Mouse (Mus musculus) liver, embryonic 13.5 days (tissue): ENCODE data around the gene Card6. TPM values are rescaled to one million over a fixed set of nuclear protein-coding genes. Genes with fewer than 3 reads are reported as not detected.
A peak's percentile ranks its signal among the peaks of the same experiment; 100 is the strongest.

Source experiments
- ATAC-seq: fragments of 200-750 bp; cut with Nextera tagmentation; 2 replicates; pipeline ENCODE4 v1.8.0; 2017; ENCODE audit warnings: low read depth, mild to moderate bottlenecking, moderate number of reproducible peaks, moderate library complexity
- DNase-seq: peaks from one replicate; pipeline ENCODE4 v3.0.0; 2022
- H3K27ac ChIP-seq: fragments of 300-500 bp; sonication (generic); 2 replicates; pipeline ENCODE4 v1.5.1; 2015; ENCODE audit warnings: moderate library complexity, mild to moderate bottlenecking, inconsistent platforms
- H3K27me3 ChIP-seq: fragments of 300-500 bp; sonication (generic); 2 replicates; pipeline ENCODE4 v1.6.1; 2015; ENCODE audit warnings: mild to moderate bottlenecking, inconsistent platforms
- H3K36me3 ChIP-seq: fragments of 300-500 bp; sonication (generic); 2 replicates; pipeline ENCODE4 v1.6.1; 2015; ENCODE audit warnings: mild to moderate bottlenecking, inconsistent platforms
- H3K4me1 ChIP-seq: fragments of 300-500 bp; sonication (generic); replicated peaks from 2 replicates; pipeline ENCODE4 v1.6.1; 2015; ENCODE audit warnings: inconsistent platforms
- H3K4me2 ChIP-seq: fragments of 300-500 bp; sonication (generic); 2 replicates; pipeline ENCODE4 v1.6.1; 2015; ENCODE audit warnings: inconsistent platforms, mild to moderate bottlenecking, moderate library complexity
- H3K4me3 ChIP-seq: fragments of 300-500 bp; sonication (generic); replicated peaks from 2 replicates; pipeline ENCODE4 v1.5.1; 2015; ENCODE audit warnings: mild to moderate bottlenecking, inconsistent platforms
- H3K9ac ChIP-seq: fragments of 300-500 bp; sonication (generic); 2 replicates; pipeline ENCODE4 v1.6.1; 2015; ENCODE audit warnings: mild to moderate bottlenecking, inconsistent platforms
- H3K9me3 ChIP-seq: fragments of 300-500 bp; sonication (generic); replicated peaks from 2 replicates; pipeline ENCODE4 v1.6.1; 2016; ENCODE audit warnings: inconsistent platforms
- WGBS: fragments of 180-500 bp; shearing (Covaris S2); methylation state at CpG from one replicate; pipeline ENCODE4 v1.1.7; 2015; ENCODE audit not compliant: insufficient replicate concordance; 5-methylcytosine and 5-hydroxymethylcytosine counted together
- polyA plus RNA-seq: library from polyadenylated mRNA; unstranded; fragments of >200 nt; fragmentation: Nextera tagmentation; extraction: Ambion mirVana; gene quantifications from 2 replicates; pipeline ENCODE4 v1.2.1, GENCODE M21; 2015

Card6 gene
- 0.41 and 0.98 TPM in 2 replicates for polyA plus RNA-seq

DNA sequence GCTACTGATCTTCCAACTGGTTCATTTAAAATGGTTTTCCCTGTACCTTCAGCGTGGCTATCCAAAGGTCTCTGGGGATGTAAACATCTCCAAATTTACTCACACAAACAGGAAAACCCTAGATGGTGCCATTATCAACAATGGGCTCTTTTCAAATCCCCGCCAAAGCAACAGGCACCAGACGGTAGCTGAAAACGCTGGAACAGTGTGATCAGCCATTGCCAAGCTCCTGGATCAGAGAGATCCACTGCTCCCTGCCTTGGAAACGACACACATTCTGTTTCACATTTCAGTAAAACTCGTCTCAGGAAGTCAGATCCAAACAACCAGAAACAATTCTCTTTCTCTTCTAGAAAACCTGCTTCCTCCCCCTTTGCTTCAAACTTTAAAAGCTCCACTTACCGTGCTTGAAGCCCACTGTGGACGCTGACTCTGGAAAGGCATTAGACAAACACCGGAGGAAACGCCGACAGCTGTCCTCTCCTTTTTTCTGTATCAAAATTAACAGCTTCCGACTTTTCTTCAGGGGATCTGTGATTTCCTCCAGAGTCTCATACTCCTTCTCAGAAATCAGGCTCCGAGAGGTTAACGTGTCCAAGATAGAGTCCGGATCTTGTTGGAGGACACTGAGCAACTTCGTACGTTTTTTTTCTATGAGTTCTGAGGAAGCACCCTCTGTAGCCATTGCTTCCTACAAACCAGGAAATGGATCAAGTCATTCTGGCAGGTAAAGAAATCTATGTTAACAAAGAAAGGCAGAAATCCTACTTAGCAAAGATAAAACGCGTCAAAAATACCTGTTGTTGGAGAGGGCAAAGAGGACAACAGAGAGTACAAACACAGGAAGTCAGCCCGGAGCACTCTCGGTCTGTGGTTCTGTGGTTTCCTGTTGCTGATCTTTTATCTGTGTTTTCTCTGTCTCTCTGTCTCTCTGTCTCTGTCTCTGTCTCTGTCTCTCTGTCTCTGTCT, at the start of gene Card6:
TSS of gene Card6 (minus strand) at position 854 of the 969 bp plus-strand sequence.
- no peaks in the 10 kb centered on the region for H3K36me3 ChIP-seq
- H3K9ac ChIP-seq = peak within 1 kb of the TSS; percentile 49
- ATAC-seq (no peak), DNase-seq (no peak)
- peak within 1 kb of the TSS; percentile 20; the same call in 1 of the 2 replicates for H3K27ac ChIP-seq
- no peaks in the 10 kb centered on the region for H3K9me3 ChIP-seq
- H3K4me3 ChIP-seq = peak within 1 kb of the TSS; percentile 44
- peaks cover 23% of the 10 kb centered on the region for H3K4me1 ChIP-seq
- peak within 1 kb of the TSS; percentile 51 for H3K4me2 ChIP-seq
- WGBS = 6% methylated on average over 21 of the region's 21 CpGs
- peaks cover 23% of the 10 kb centered on the region for H3K27me3 ChIP-seq

DNA sequence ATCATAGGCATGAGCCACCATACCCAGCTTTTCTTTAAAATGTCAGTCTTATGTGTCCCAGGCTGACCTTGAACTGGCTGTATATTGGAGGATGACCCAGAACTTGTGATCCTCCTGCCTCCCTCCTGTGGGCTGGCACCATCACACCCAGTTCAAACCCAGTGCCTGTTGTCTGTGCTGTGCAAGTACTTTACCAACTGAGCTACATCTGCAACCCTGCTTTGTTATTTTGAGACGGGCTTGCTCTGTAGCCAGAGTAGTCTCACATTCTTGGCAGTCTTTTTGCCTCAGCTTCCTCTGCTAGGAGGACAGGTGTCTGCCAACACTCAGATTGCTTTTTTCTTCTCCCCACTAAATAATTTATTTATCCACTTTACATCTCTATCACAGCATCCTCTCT, 49.0 kb upstream of the Card6 start:
- H3K27ac ChIP-seq = 0 out of 2 replicates have a peak overlapping the region, but pooled peaks have one; percentile 7
- ATAC-seq (peak; percentile 19; the same call in 1 of the 2 replicates), DNase-seq (no peak)
- H3K4me1 ChIP-seq = peaks cover 62% of the 10 kb centered on the region
- no peak overlapping the region for H3K9ac ChIP-seq
- H3K27me3 ChIP-seq = no peaks in the 10 kb centered on the region
- H3K4me3 ChIP-seq = no peak overlapping the region
- 75% methylated on average over 1 of the region's 1 CpGs for WGBS
- H3K9me3 ChIP-seq = no peaks in the 10 kb centered on the region
- peaks cover 27% of the 10 kb centered on the region for H3K36me3 ChIP-seq
- H3K4me2 ChIP-seq = no peak overlapping the region

DNA sequence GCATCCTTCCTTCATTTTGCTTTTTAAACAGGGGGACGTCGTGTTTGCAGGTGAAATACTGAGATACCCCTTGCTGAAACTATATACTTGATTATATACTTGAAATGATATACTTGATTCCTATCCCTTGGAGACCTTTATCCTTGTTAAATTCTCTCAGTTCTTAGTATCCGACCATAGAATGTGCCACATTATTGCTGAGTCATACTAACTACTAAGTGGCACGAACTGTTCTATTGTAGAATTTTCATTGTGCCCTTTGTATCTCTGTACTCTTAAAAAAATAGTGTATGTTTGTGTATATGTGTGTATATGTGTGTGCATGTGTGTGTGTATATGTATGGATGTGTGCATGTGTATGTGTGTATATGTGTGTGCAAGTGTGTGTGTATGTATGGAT, 48.0 kb upstream of the Card6 start:
- no peak overlapping the region for H3K4me2 ChIP-seq
- H3K27ac ChIP-seq = 0 out of 2 replicates have a peak overlapping the region, but pooled peaks have one; percentile 47
- peaks cover 19% of the 10 kb centered on the region for H3K36me3 ChIP-seq
- DNase-seq (no peak), ATAC-seq (0 out of 2 replicates have a peak, but pooled peaks have one; percentile 22)
- no peaks in the 10 kb centered on the region for H3K9me3 ChIP-seq
- no peak overlapping the region for H3K9ac ChIP-seq
- H3K27me3 ChIP-seq = no peaks in the 10 kb centered on the region
- WGBS = 59% methylated on average over 4 of the region's 4 CpGs
- no peak overlapping the region for H3K4me3 ChIP-seq
- peaks cover 70% of the 10 kb centered on the region for H3K4me1 ChIP-seq

DNA sequence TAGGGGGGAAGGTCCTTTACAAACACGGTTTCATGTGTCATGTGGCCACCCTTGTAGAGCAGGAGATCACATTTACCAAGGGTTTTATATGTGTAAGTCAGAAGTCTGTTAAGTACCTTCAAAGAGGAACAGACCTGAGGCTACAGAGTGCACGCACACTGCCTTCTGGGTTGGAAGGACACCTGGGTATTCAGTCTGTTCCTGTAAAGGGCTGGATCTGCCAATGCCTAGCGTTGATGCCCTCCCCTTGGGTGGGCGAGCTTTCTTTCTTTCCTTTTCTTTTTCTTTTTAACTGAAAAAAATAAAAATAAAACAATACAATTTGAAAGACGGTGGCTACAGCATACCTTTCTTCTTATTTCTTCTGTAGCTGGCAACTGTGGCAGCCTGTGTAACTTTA, 46.8 kb upstream of the Card6 start:
- Histone ChIP-seq H3K27ac (peak overlapping the region; percentile 67), H3K9me3 (no peaks in the 10 kb centered on the region), H3K27me3 (no peaks in the 10 kb centered on the region), H3K4me2 (peak overlapping the region; percentile 23; the same call in 1 of the 2 replicates), H3K4me1 (peaks cover 78% of the 10 kb centered on the region), H3K9ac (no peak overlapping the region), H3K4me3 (no peak overlapping the region), H3K36me3 (peaks cover 8% of the 10 kb centered on the region; the same call in 1 of the 2 replicates)
- DNase-seq = no peak
- 0 out of 2 replicates have a peak, but pooled peaks have one; percentile 6 for ATAC-seq
- WGBS = 69% methylated on average over 5 of the region's 5 CpGs

DNA sequence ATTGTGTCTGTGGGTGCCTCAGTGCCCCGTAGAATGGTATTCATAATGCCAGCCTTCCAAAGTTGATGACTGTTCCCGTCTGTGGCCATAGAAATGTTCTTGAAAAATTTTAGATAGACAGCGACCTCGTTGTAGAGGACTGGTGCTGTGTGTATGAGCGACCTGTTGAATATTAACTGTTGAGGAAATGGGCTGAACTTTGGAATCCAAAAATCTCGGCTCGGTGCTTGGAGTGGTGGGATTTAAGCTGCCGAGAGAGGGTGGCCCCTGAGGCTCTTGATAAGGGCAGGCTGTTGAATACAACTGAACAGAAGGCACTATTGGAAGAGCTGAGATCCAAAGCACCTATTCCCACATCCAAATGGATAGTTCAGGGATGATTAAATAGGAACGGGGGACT, 46.3 kb upstream of the Card6 start:
- ATAC-seq = peak; percentile 52
- peaks cover 77% of the 10 kb centered on the region for H3K4me1 ChIP-seq
- H3K27ac ChIP-seq = peak overlapping the region; percentile 67

DNA sequence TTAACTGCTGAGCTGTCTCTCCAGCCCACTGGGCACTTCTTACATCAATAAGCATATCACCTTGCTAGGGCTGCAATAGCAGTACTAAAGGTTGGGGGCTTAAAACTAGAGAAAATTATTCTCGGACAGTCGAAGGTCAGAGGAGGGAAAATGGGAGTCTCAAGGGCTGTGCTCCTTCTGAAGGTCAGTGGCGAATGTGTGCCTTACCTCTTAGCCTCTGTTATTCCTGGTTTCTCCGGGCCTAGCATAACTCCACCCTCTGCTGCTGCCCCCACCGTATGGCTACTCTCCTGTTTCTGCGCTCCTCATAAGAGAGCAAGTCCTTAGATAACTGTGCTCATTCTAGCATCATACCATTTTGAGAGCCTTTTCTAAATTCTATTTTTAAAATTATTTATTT, 43.8 kb upstream of the Card6 start:
- Histone ChIP-seq H3K36me3 (peaks cover 9% of the 10 kb centered on the region; the same call in 1 of the 2 replicates), H3K9me3 (no peaks in the 10 kb centered on the region), H3K4me3 (no peak overlapping the region), H3K27ac (no peak overlapping the region), H3K4me2 (no peak overlapping the region), H3K4me1 (peaks cover 81% of the 10 kb centered on the region), H3K27me3 (no peaks in the 10 kb centered on the region), H3K9ac (no peak overlapping the region)
- DNase-seq = no peak
- no peak for ATAC-seq
- WGBS = 89% methylated on average over 6 of the region's 6 CpGs

More for the DNA sequence above, 46.3 kb upstream of the Card6 start:
- Histone ChIP-seq H3K4me3 (no peak overlapping the region), H3K4me2 (peak overlapping the region; percentile 23; the same call in 1 of the 2 replicates), H3K36me3 (peaks cover 3% of the 10 kb centered on the region; the same call in 1 of the 2 replicates), H3K27me3 (no peaks in the 10 kb centered on the region), H3K9me3 (no peaks in the 10 kb centered on the region), H3K9ac (no peak overlapping the region)
- 65% methylated on average over 9 of the region's 9 CpGs for WGBS
- DNase-seq = no peak

DNA sequence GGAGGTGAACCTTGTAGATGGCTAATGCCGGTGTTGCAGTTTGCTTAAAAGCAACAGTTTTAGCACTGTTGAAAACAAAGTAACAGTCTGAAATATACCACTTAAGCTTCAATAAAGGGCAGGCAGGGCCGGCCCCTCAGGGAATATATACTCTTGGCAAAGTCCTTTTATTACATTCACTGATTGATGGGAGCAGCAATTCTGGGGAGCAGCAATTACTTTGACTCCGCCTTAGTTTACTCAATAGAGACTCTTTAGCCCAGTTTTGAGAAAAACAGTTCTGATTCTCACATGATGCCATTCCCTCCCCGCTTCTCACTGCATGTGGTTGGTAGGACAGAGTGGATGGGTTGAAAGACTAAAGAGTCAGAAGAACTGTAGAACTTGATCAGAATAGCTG, 40.8 kb upstream of the Card6 start:
- ATAC-seq = no peak
- no peak for DNase-seq
- no peak overlapping the region for H3K27ac ChIP-seq

DNA sequence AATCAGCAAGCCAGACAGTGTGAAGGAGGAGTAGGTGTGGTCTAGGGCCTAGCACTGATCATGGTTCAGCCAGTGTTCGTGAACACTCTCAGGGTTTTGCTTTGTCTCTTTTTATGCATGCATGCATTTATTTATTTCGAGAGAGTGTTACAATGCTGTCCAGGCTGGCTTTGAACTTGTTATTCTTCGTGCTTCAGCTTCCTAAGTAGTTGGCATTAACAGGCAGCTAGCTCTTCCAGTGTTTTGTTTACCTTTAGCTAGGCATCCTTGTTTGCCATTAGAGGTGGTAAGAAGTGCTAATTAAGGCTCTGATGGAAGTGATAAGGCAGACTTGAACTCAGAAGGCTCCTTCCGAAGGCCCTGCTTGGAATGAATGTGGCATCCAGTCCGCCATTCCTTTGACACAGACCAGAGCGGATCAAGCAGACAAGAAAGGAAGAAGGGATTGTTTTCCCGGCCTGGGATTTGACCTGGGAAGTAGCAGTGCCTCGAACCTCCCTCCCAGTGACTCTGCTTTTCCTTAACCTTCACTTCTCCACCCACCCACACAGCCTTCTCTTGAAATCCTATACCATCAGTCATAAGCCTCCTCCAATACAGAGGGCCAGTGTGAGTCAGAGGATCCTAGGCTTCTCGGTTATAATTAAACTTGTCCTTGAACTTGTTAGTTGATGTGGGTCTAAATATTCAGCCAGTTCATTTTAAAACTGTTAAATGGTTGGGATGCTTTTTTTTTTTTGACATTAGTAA, 37.0 kb upstream of the Card6 start:
- Histone ChIP-seq H3K27ac (peak overlapping the region; percentile 94), H3K4me2 (peak overlapping the region; percentile 82), H3K36me3 (peaks cover 18% of the 10 kb centered on the region), H3K4me1 (peaks cover 83% of the 10 kb centered on the region), H3K9ac (peak overlapping the region; percentile 98), H3K27me3 (no peaks in the 10 kb centered on the region), H3K9me3 (no peaks in the 10 kb centered on the region), H3K4me3 (peak overlapping the region; percentile 99)
- 50% methylated on average over 9 of the region's 9 CpGs for WGBS
- ATAC-seq (no peak), DNase-seq (no peak)

More for the DNA sequence above, 40.8 kb upstream of the Card6 start:
- WGBS = 83% methylated on average over 4 of the region's 4 CpGs
- Histone ChIP-seq H3K4me3 (no peak overlapping the region), H3K9me3 (no peaks in the 10 kb centered on the region), H3K4me1 (peaks cover 77% of the 10 kb centered on the region), H3K9ac (no peak overlapping the region), H3K27me3 (no peaks in the 10 kb centered on the region), H3K36me3 (peaks cover 20% of the 10 kb centered on the region), H3K4me2 (no peak overlapping the region)

DNA sequence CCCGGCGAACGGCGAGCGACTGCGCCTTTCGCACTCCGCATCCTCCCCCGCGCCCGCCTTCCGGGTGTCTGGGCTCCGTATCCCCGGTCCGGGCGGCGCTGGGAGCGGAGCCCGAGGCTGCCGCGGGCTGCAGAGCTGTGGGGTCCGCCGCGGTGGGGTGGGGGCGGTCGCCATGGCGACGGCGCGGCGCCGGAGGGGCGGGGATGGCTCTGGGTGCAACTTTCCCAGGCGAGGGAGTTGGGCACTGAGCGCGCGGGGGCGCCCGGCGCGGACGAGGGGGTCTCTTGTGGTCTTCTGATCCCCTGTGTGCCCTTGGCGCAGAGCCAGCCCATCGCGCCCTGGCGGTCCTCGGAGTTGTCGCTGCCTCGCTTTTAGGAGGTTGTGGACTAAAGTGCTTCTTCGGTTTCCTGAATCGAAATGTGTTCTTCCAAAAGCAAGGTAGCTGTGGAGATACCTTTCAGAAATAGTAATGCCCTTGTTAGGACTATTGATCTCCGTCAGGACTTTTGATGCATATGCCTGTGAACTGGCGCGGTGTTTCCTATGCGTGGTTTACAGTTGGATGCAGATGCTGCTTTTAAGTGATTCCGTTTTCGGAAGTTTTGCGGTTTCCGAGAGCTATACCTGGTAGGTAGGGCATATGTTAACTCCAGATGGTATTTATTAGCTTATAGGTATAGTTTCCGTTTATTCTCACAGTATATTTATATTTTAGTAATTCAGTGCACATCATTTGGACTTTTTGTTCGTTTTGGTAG, 35.9 kb upstream of the Card6 start:
- H3K4me2 ChIP-seq = peak overlapping the region; percentile 82
- H3K9me3 ChIP-seq = no peaks in the 10 kb centered on the region
- H3K4me1 ChIP-seq = peaks cover 83% of the 10 kb centered on the region
- DNase-seq = peak; percentile 42
- ATAC-seq = peak; percentile 38
- under 1% methylated on average over 57 of the region's 61 CpGs for WGBS
- H3K36me3 ChIP-seq = peaks cover 18% of the 10 kb centered on the region
- H3K4me3 ChIP-seq = peak overlapping the region; percentile 99
- H3K9ac ChIP-seq = peak overlapping the region; percentile 98
- H3K27ac ChIP-seq = peak overlapping the region; percentile 94
- no peaks in the 10 kb centered on the region for H3K27me3 ChIP-seq

DNA sequence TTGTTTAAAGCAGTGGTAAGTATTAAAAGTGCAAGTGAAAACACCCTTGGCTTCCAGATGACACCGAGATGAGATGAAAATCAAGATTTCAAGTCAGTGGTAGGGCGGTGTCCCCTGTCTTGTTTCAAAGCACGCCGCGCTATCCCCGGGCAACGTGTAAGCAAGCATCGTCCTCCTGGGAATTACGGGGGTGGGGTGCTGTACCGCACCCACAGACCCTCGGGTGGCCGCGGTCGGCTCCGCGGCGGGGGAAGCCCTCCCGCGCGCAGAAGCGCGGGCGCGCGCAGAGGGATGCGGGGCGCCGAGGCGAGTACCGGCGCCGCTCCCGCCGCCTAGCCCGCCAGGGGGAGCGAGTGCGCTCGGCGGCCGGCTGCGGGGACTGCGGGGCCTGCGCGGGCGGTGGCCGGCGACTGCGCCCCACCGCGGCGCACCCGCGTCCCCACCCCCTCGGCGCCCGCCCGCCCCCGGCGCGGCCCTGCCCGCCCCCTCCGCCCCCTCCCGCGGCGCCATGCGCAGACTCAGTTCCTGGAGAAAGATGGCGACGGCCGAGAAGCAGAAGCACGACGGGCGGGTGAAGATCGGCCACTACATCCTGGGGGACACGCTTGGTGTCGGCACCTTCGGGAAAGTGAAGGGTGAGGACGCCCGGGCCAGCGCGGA, 35.2 kb upstream of the Card6 start, which contains the start of gene Prkaa1:
TSS of gene Prkaa1 (plus strand) at position 501 of the 660 bp plus-strand sequence.
- DNase-seq = peak; percentile 64
- H3K27ac ChIP-seq = peak within 1 kb of the TSS; percentile 94
- peak within 1 kb of the TSS; percentile 82 for H3K4me2 ChIP-seq
- no peaks in the 10 kb centered on the region for H3K27me3 ChIP-seq
- H3K9ac ChIP-seq = peak within 1 kb of the TSS; percentile 98
- ATAC-seq = peak; percentile 78
- H3K4me3 ChIP-seq = peak within 1 kb of the TSS; percentile 99
- WGBS = under 1% methylated on average over 79 of the region's 80 CpGs
- H3K4me1 ChIP-seq = peaks cover 82% of the 10 kb centered on the region
- H3K9me3 ChIP-seq = no peaks in the 10 kb centered on the region
- peaks cover 18% of the 10 kb centered on the region for H3K36me3 ChIP-seq
